Mouse (Mus musculus) mammary gland, adult 2 months (tissue): ENCODE results near the gene AK157302. TPM values are rescaled to one million over a fixed set of nuclear protein-coding genes. Genes with fewer than 3 reads are reported as not detected.

ENCODE experiments used
- polyA plus RNA-seq: library from polyadenylated mRNA; depleted of rRNA; stranded (reverse); fragments of >200 nt; gene quantifications from 2 replicates; pipeline ENCODE4 v1.2.3, GENCODE M21; 2012; ENCODE audit warnings: low replicate concordance; rRNA removed

Gene AK157302
- 0.10 and 0.29 TPM in 2 replicates for polyA plus RNA-seq

GRCm38 (mm10) chr13:21495080-21495479 is at the start of gene AK157302:
Gene AK157302, plus strand, starts transcription at chr13:21495223.

GRCm38 (mm10) chr13:21453449-21453848 is 41.6 kb upstream of the AK157302 start, which contains the start of gene Zscan26:
Gene Zscan26, minus strand, starts transcription at chr13:21453730.

GRCm38 (mm10) chr13:21468061-21469019 is 26.7 kb upstream of the AK157302 start, which contains the start of gene Nkapl:
Gene Nkapl, minus strand, starts transcription at chr13:21468509.

GRCm38 (mm10) chr13:21478759-21479670 is 16.0 kb upstream of the AK157302 start, which contains the start of the genes Zkscan4 and Gm10065:
Gene Zkscan4, plus strand, starts transcription at chr13:21478907.
Gene Gm10065, minus strand, starts transcription at chr13:21479441.

GRCm38 (mm10) chr13:21501182-21501581 is 6.2 kb downstream of the AK157302 start, which contains the start of gene Gm11273:
Gene Gm11273, minus strand, starts transcription at chr13:21501418.

GRCm38 (mm10) chr13:21530781-21531201 is 35.8 kb downstream of the AK157302 start, which contains the start of gene Zkscan8:
Gene Zkscan8, minus strand, starts transcription at chr13:21531120.

GRCm38 (mm10) chr13:21542708-21543107 is 47.7 kb downstream of the AK157302 start, which contains the start of gene Olfr1366:
Gene Olfr1366, minus strand, starts transcription at chr13:21542808.

Other genes with a start within 250 kb of the AK157302 start
- not detected in 2 replicates for gene Gpx5, start 202.5 kb upstream of the AK157302 start, polyA plus RNA-seq
- not detected in 2 replicates for gene Gpx6, start 183.1 kb upstream of the AK157302 start, polyA plus RNA-seq
- gene Olfr1367, start 148.3 kb upstream of the AK157302 start, polyA plus RNA-seq = not detected in 2 replicates
- gene Zscan12, start 132.4 kb upstream of the AK157302 start, polyA plus RNA-seq = 0.57 and 1.9 TPM in 2 replicates
- gene Zkscan3, start 92.5 kb upstream of the AK157302 start, polyA plus RNA-seq = 20.3 and 33.3 TPM in 2 replicates
- gene Pgbd1, start 54.2 kb upstream of the AK157302 start, polyA plus RNA-seq = 0.13 and 0.37 TPM in 2 replicates
- 8.0 and 24.0 TPM in 2 replicates for gene Zscan26, start 41.5 kb upstream of the AK157302 start, polyA plus RNA-seq
- 0.78 and 0.93 TPM in 2 replicates for gene Nkapl, start 26.7 kb upstream of the AK157302 start, polyA plus RNA-seq
- 0.83 and 0.84 TPM in 2 replicates for gene Zkscan4, start 16.3 kb upstream of the AK157302 start, polyA plus RNA-seq
- not detected in 2 replicates for gene Gm10065, start 15.8 kb upstream of the AK157302 start, polyA plus RNA-seq
- 7.7 and 27.9 TPM in 2 replicates for gene Gm11273, start 6.2 kb downstream of the AK157302 start, polyA plus RNA-seq
- 2.2 and 7.0 TPM in 2 replicates for gene Zkscan8, start 35.9 kb downstream of the AK157302 start, polyA plus RNA-seq
- gene Olfr1366, start 47.6 kb downstream of the AK157302 start, polyA plus RNA-seq = not detected in 2 replicates
- not detected in 2 replicates for gene Olfr1535, start 64.7 kb downstream of the AK157302 start, polyA plus RNA-seq
- not detected in 2 replicates for gene Olfr1364, start 86.5 kb downstream of the AK157302 start, polyA plus RNA-seq
- gene Olfr1362, start 118.8 kb downstream of the AK157302 start, polyA plus RNA-seq = 0.03 and 0.04 TPM in 2 replicates
- 0.03 TPM in 1 of 2 replicates, not detected in the other for gene Olfr11, start 147.3 kb downstream of the AK157302 start, polyA plus RNA-seq
- not detected in 2 replicates for gene Olfr1361, start 168.2 kb downstream of the AK157302 start, polyA plus RNA-seq
- not detected in 2 replicates for gene Olfr1360, start 182.2 kb downstream of the AK157302 start, polyA plus RNA-seq
- not detected in 2 replicates for gene Olfr1359, start 202.9 kb downstream of the AK157302 start, polyA plus RNA-seq
- gene Hist1h2bl, start 220.9 kb downstream of the AK157302 start, polyA plus RNA-seq = 1.7 and 11.3 TPM in 2 replicates
- gene Hist1h2ai, start 221.2 kb downstream of the AK157302 start, polyA plus RNA-seq = 2.7 and 18.5 TPM in 2 replicates
- gene Hist1h3h, start 222.4 kb downstream of the AK157302 start, polyA plus RNA-seq = 6.1 and 31.9 TPM in 2 replicates
- 1.3 and 2.3 TPM in 2 replicates for gene Hist1h2bm, start 226.8 kb downstream of the AK157302 start, polyA plus RNA-seq
- 1.0 and 2.4 TPM in 2 replicates for gene Hist1h4j, start 239.8 kb downstream of the AK157302 start, polyA plus RNA-seq